Mouse (Mus musculus): ENCODE measurements at regions not wholly inside any gene's neighbourhood (a gene's known extent, or its start where the extent isn't known, plus 50 kb on each side); places are given as distances from the start of the nearest gene placed in this dataset.
"Not testable (repeated sequence)": the region's sequence is repeated elsewhere in the genome, so short reads cannot be mapped to it uniquely, and the experiment has no call there.

GRCm38 (mm10) chr11:41728839-41729238 lies 271.8 kb downstream of the Gabrg2 start:
- intact Hi-C loops (cut with DNase I): no loop called here
- DNase-seq (ENCODE audit: low spot score in 2 of 2): no peak

GRCm38 (mm10) chr11:41716616-41717015 lies 284.0 kb downstream of the Gabrg2 start:
- no peak for DNase-seq (ENCODE audit: low spot score in 2 of 2)
- intact Hi-C loops (cut with DNase I): no loop called here

GRCm38 (mm10) chr11:41690682-41691081 lies 310.0 kb downstream of the Gabrg2 start:
- intact Hi-C loops (cut with DNase I): no loop called here
- DNase-seq (ENCODE audit: low spot score in 2 of 2): no peak

GRCm38 (mm10) chr11:41682991-41683390 lies 317.7 kb downstream of the Gabrg2 start:
- intact Hi-C loops (cut with DNase I): no loop called here
- DNase-seq (ENCODE audit: low spot score in 2 of 2): no peak

GRCm38 (mm10) chr11:41652566-41652965 lies 348.1 kb downstream of the Gabrg2 start:
- peak in 1 of 2 experiments; percentile 90 for DNase-seq (ENCODE audit: low spot score in 2 of 2)
- intact Hi-C loops (cut with DNase I): loop anchor here (10.0 kb wide), 2 partner anchors 392 to 868 kb away; no protein-coding TSS in a partner anchor

- intact Hi-C loops (cut with DNase I): no loop called here
- DNase-seq (ENCODE audit: low spot score in 2 of 2): no peak
These were observed 355.2 kb downstream of the Gabrg2 start for GRCm38 (mm10) chr11:41645502-41645891.

- no peak for DNase-seq (ENCODE audit: low spot score in 2 of 2)
- intact Hi-C loops (cut with DNase I): no loop called here
These were observed 355.7 kb downstream of the Gabrg2 start for GRCm38 (mm10) chr11:41644725-41645501.

- no peak for DNase-seq (ENCODE audit: low spot score in 2 of 2)
- intact Hi-C loops (cut with DNase I): no loop called here
These were observed 356.6 kb downstream of the Gabrg2 start for GRCm38 (mm10) chr11:41644083-41644482.

- peak; percentile 3 to 73 for DNase-seq (ENCODE audit: low spot score in 2 of 2)
- intact Hi-C loops (cut with DNase I): no loop called here
These were observed 401.7 kb downstream of the Gabrg2 start for GRCm38 (mm10) chr11:41599006-41599405.

- intact Hi-C loops (cut with DNase I): no loop called here
- DNase-seq (ENCODE audit: low spot score in 2 of 2): no peak
These were observed 402.2 kb downstream of the Gabrg2 start for GRCm38 (mm10) chr11:41598431-41598830.

- DNase-seq (ENCODE audit: low spot score in 2 of 2); intact Hi-C loops (cut with DNase I): not testable (repeated sequence)
These were observed 409.2 kb downstream of the Gabrg2 start for GRCm38 (mm10) chr11:41591426-41591825.

Data from left cerebral cortex, postnatal 25 days (tissue).